Mouse (Mus musculus): Measurements from ENCODE around the gene Gm45521.

DNA sequence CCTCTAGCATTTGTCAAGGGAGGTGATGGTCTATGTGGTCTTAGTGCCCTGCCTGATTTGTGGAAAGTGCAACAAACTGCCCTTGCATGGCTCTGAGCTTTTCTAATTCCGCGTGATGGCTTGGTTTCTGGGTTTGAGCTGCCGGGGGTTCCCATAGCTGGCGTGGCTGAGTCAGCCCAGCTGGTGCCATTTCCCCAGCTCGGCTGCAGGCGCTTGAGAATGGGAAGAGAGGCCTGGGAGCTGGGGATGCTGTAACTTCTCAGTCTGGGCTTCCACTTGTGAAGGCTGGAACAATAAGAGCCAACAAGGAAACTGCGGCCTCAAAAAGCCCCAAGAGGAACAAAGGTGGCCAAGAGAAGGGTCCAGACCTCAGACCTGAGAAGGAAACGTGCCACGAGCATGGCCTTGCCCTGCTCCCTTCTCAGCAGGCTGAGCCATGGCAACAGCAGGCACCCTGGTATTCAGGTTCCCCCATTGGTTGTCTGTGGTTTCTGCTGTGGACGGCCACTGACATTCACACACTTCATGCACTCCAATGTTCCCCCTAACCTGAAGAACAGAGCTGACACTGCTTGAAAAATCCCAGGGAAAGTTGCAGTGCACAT is 14.9 kb downstream of the Gm45521 start:
- TF ChIP-seq POLR2A (IDR thresholded peaks at IDR 0.05; ENCODE audit: insufficient read depth, low read depth, low read length) (no peak), CTCF (IDR thresholded peaks at IDR 0.05) (no peak)

All from heart, adult 2 months (tissue).